Mouse (Mus musculus) limb, embryonic 12.5 days (tissue): ENCODE results near the gene Drap1. TPM values are rescaled to one million over a fixed set of nuclear protein-coding genes. Genes with fewer than 3 reads are reported as not detected.
"Not testable (repeated sequence)": the region's sequence is repeated elsewhere in the genome, so short reads cannot be mapped to it uniquely, and the experiment has no call there.

Experiments used
- ATAC-seq: fragments of 200-750 bp; cut with Nextera tagmentation; 2 replicates; pipeline ENCODE4 v1.8.0; 2017; ENCODE audit warnings: low read depth, moderate TSS enrichment; ENCODE audit not compliant: insufficient number of reproducible peaks, insufficient read depth, low FRiP score, low TSS enrichment
- H3K27ac ChIP-seq: fragments of 300-500 bp; sonication (generic); 2 replicates; pipeline ENCODE4 v1.5.1; 2016; ENCODE audit warnings: mild to moderate bottlenecking, moderate library complexity
- H3K27me3 ChIP-seq: fragments of 300-500 bp; sonication (generic); 2 replicates; pipeline ENCODE4 v1.6.1; 2016; ENCODE audit warnings: mild to moderate bottlenecking, moderate library complexity
- H3K36me3 ChIP-seq: fragments of 300-500 bp; sonication (generic); 2 replicates; pipeline ENCODE4 v1.6.1; 2016; ENCODE audit warnings: mild to moderate bottlenecking, moderate library complexity
- H3K4me1 ChIP-seq: fragments of 300-500 bp; sonication (generic); replicated peaks from 2 replicates; pipeline ENCODE4 v1.6.1; 2016
- H3K4me2 ChIP-seq: fragments of 300-500 bp; sonication (generic); 2 replicates; pipeline ENCODE4 v1.6.1; 2016; ENCODE audit warnings: mild to moderate bottlenecking, moderate library complexity
- H3K4me3 ChIP-seq: fragments of 300-500 bp; sonication (generic); replicated peaks from 2 replicates; pipeline ENCODE4 v1.5.1; 2016; ENCODE audit warnings: mild to moderate bottlenecking
- H3K9ac ChIP-seq: fragments of 300-500 bp; sonication (generic); replicated peaks from 2 replicates; pipeline ENCODE4 v1.6.1; 2016; ENCODE audit warnings: mild to moderate bottlenecking, moderate library complexity
- H3K9me3 ChIP-seq: fragments of 300-500 bp; sonication (generic); 2 replicates; pipeline ENCODE4 v1.6.1; 2016; ENCODE audit warnings: mild to moderate bottlenecking, moderate library complexity
- WGBS: fragments of 180-500 bp; shearing (Covaris S2); methylation state at CpG from one replicate; pipeline ENCODE4 v1.1.7; 2016; 5-methylcytosine and 5-hydroxymethylcytosine counted together
- polyA plus RNA-seq: library from polyadenylated mRNA; unstranded; fragments of >200 nt; fragmentation: Nextera tagmentation; extraction: Ambion mirVana; gene quantifications from 2 replicates; pipeline ENCODE4 v1.2.1, GENCODE M21; 2016

The Drap1 gene
- polyA plus RNA-seq, 1 experiment from 2014 or later = 324 TPM

- Histone ChIP-seq H3K36me3 (no peaks in the 10 kb centered on the region), H3K27me3 (no peaks in the 10 kb centered on the region), H3K27ac (no peak within 1 kb of the TSS), H3K4me1 (peaks cover under 1% of the 10 kb centered on the region; the same call in 1 of the 2 replicates), H3K9me3 (no peaks in the 10 kb centered on the region), H3K4me2 (no peak within 1 kb of the TSS), H3K4me3 (no peak within 1 kb of the TSS), H3K9ac (no peak within 1 kb of the TSS)
- no peak for ATAC-seq
- 70% methylated on average over 8 of the region's 8 CpGs for WGBS
Measured at GRCm38 (mm10) chr19:5402293-5402692, 22.5 kb downstream of the Drap1 start, which contains the start of gene Tsga10ip. Gene Tsga10ip, minus strand, starts transcription at chr19:5402526.

- ATAC-seq, H3K4me2 ChIP-seq, H3K36me3 ChIP-seq, H3K27me3 ChIP-seq, H3K9ac ChIP-seq, H3K4me3 ChIP-seq, H3K4me1 ChIP-seq, H3K9me3 ChIP-seq, H3K27ac ChIP-seq: not testable (repeated sequence)
- 72% methylated on average over 4 of the region's 4 CpGs for WGBS
Measured at GRCm38 (mm10) chr19:5401073-5401472, 23.7 kb downstream of the Drap1 start.

GRCm38 (mm10) chr19:5395371-5395770, 29.4 kb downstream of the Drap1 start:
- no peak for ATAC-seq
- no peak overlapping the region for H3K4me2 ChIP-seq
- peaks cover 1% of the 10 kb centered on the region for H3K4me1 ChIP-seq
- no peak overlapping the region for H3K4me3 ChIP-seq
- H3K9me3 ChIP-seq = no peaks in the 10 kb centered on the region
- peaks cover 4% of the 10 kb centered on the region; the same call in 1 of the 2 replicates for H3K27me3 ChIP-seq
- H3K36me3 ChIP-seq = no peaks in the 10 kb centered on the region
- H3K9ac ChIP-seq = no peak overlapping the region
- WGBS = 69% methylated on average over 4 of the region's 4 CpGs
- no peak overlapping the region for H3K27ac ChIP-seq

- Histone ChIP-seq H3K27me3 (peaks cover 4% of the 10 kb centered on the region; the same call in 1 of the 2 replicates), H3K4me2 (no peak overlapping the region), H3K9me3 (no peaks in the 10 kb centered on the region), H3K9ac (0 out of 2 replicates have a peak overlapping the region, but pooled peaks have one; percentile 3), H3K4me3 (no peak overlapping the region), H3K27ac (no peak overlapping the region), H3K4me1 (peaks cover 14% of the 10 kb centered on the region), H3K36me3 (no peaks in the 10 kb centered on the region)
- ATAC-seq = no peak
- WGBS = 47% methylated on average over 10 of the region's 10 CpGs
Measured at GRCm38 (mm10) chr19:5394168-5394567, 30.6 kb downstream of the Drap1 start.

GRCm38 (mm10) chr19:5392892-5393291, 31.9 kb downstream of the Drap1 start:
- Histone ChIP-seq H3K9ac (no peak overlapping the region), H3K27me3 (peaks cover 4% of the 10 kb centered on the region; the same call in 1 of the 2 replicates), H3K4me1 (peaks cover 16% of the 10 kb centered on the region), H3K4me2 (no peak overlapping the region), H3K27ac (no peak overlapping the region), H3K9me3 (no peaks in the 10 kb centered on the region), H3K36me3 (no peaks in the 10 kb centered on the region), H3K4me3 (no peak overlapping the region)
- no peak for ATAC-seq
- 84% methylated on average over 4 of the region's 4 CpGs for WGBS

GRCm38 (mm10) chr19:5390416-5390815, 34.4 kb downstream of the Drap1 start:
- Histone ChIP-seq H3K4me2 (peak overlapping the region; percentile 93), H3K9me3 (no peaks in the 10 kb centered on the region), H3K27me3 (peaks cover 4% of the 10 kb centered on the region; the same call in 1 of the 2 replicates), H3K27ac (peak overlapping the region; percentile 81), H3K4me3 (peak overlapping the region; percentile 99), H3K36me3 (peaks cover 12% of the 10 kb centered on the region), H3K4me1 (peaks cover 29% of the 10 kb centered on the region), H3K9ac (peak overlapping the region; percentile 94)
- WGBS = 76% methylated on average over 8 of the region's 8 CpGs
- ATAC-seq = no peak

- H3K4me3 ChIP-seq = peak overlapping the region; percentile 99
- peak overlapping the region; percentile 94 for H3K9ac ChIP-seq
- no peak for ATAC-seq
- H3K27ac ChIP-seq = peak overlapping the region; percentile 81
- peaks cover 29% of the 10 kb centered on the region for H3K4me1 ChIP-seq
- 28% methylated on average over 12 of the region's 12 CpGs for WGBS
- H3K36me3 ChIP-seq = peaks cover 19% of the 10 kb centered on the region
- H3K27me3 ChIP-seq = peaks cover 4% of the 10 kb centered on the region; the same call in 1 of the 2 replicates
- H3K4me2 ChIP-seq = peak overlapping the region; percentile 93
- no peaks in the 10 kb centered on the region for H3K9me3 ChIP-seq
Measured at GRCm38 (mm10) chr19:5389647-5390046, 35.1 kb downstream of the Drap1 start.

GRCm38 (mm10) chr19:5388588-5389242, 36.1 kb downstream of the Drap1 start, which contains the start of gene Sart1:
Gene Sart1, minus strand, starts transcription at chr19:5388703.
- H3K27ac ChIP-seq = peak within 1 kb of the TSS; percentile 81
- peak; percentile 95 for ATAC-seq
- no peaks in the 10 kb centered on the region for H3K9me3 ChIP-seq
- H3K4me1 ChIP-seq = peaks cover 29% of the 10 kb centered on the region
- peak within 1 kb of the TSS; percentile 93 for H3K4me2 ChIP-seq
- peaks cover 29% of the 10 kb centered on the region for H3K36me3 ChIP-seq
- H3K4me3 ChIP-seq = peak within 1 kb of the TSS; percentile 99
- H3K27me3 ChIP-seq = no peaks in the 10 kb centered on the region
- H3K9ac ChIP-seq = peak within 1 kb of the TSS; percentile 94
- WGBS = 2% methylated on average over 43 of the region's 43 CpGs

GRCm38 (mm10) chr19:5388011-5388441, 36.8 kb downstream of the Drap1 start:
- H3K36me3 ChIP-seq = peaks cover 35% of the 10 kb centered on the region
- no peaks in the 10 kb centered on the region for H3K9me3 ChIP-seq
- no peaks in the 10 kb centered on the region for H3K27me3 ChIP-seq
- peak overlapping the region; percentile 94 for H3K9ac ChIP-seq
- H3K4me2 ChIP-seq = peak overlapping the region; percentile 93
- WGBS = under 1% methylated on average over 42 of the region's 43 CpGs
- H3K4me1 ChIP-seq = peaks cover 29% of the 10 kb centered on the region
- peak overlapping the region; percentile 81 for H3K27ac ChIP-seq
- H3K4me3 ChIP-seq = peak overlapping the region; percentile 99
- ATAC-seq = no peak

GRCm38 (mm10) chr19:5384715-5385114, 40.1 kb downstream of the Drap1 start:
- WGBS = 94% methylated on average over 8 of the region's 8 CpGs
- H3K4me2 ChIP-seq = no peak overlapping the region
- H3K4me1 ChIP-seq = peaks cover 21% of the 10 kb centered on the region
- peaks cover 69% of the 10 kb centered on the region for H3K36me3 ChIP-seq
- ATAC-seq = no peak
- no peak overlapping the region for H3K4me3 ChIP-seq
- no peak overlapping the region for H3K27ac ChIP-seq
- no peaks in the 10 kb centered on the region for H3K9me3 ChIP-seq
- H3K9ac ChIP-seq = no peak overlapping the region
- H3K27me3 ChIP-seq = no peaks in the 10 kb centered on the region

- Histone ChIP-seq H3K27ac (no peak overlapping the region), H3K9ac (no peak overlapping the region), H3K4me3 (no peak overlapping the region), H3K4me2 (no peak overlapping the region), H3K36me3 (peaks cover 82% of the 10 kb centered on the region), H3K4me1 (peaks cover 13% of the 10 kb centered on the region), H3K27me3 (no peaks in the 10 kb centered on the region), H3K9me3 (no peaks in the 10 kb centered on the region)
- WGBS = 93% methylated on average over 12 of the region's 12 CpGs
- ATAC-seq = no peak
Measured at GRCm38 (mm10) chr19:5383326-5383725, 41.5 kb downstream of the Drap1 start.
